Comparison of ENCODE assay signal across 8 mouse cellular contexts in genomic region chr15:25940397-25941377, GRCm38 (mm10). TPM values are rescaled to one million over a fixed set of nuclear protein-coding genes. Genes with fewer than 3 reads are reported as not detected.
DNase-seq lines count a peak whose midpoint lies in the region; ATAC-seq and TF ChIP-seq lines count a peak whose summit lies in the region.

No protein-coding gene starts in this region.

- H3K27ac ChIP-seq in neural tube, embryonic 12.5 days, result no peak overlapping the region
- H3K27ac ChIP-seq in embryonic facial prominence, embryonic 15.5 days (replicated peaks), result no peak overlapping the region
- no peak overlapping the region for H3K27ac ChIP-seq in hindbrain, postnatal 0 days
- H3K27ac ChIP-seq in left cerebral cortex, adult 2 months, result no peak overlapping the region

- no peaks in the 10 kb centered on the region for H3K9me3 ChIP-seq in neural tube, embryonic 12.5 days
- H3K9me3 ChIP-seq in embryonic facial prominence, embryonic 15.5 days (replicated peaks), result no peaks in the 10 kb centered on the region
- H3K9me3 ChIP-seq in hindbrain, postnatal 0 days (ENCODE audit: low read length), result no peaks in the 10 kb centered on the region

- H3K4me3 ChIP-seq in neural tube, embryonic 12.5 days, result no peak overlapping the region
- no peak overlapping the region for H3K4me3 ChIP-seq in embryonic facial prominence, embryonic 15.5 days (replicated peaks)
- H3K4me3 ChIP-seq in hindbrain, postnatal 0 days (ENCODE audit: low read length), result no peak overlapping the region
- no peak overlapping the region for H3K4me3 ChIP-seq in left cerebral cortex, adult 2 months

- intact Hi-C loops in left cerebral cortex, adult 2 months (cut with DNase I), result no loop called here

- no peaks in the 10 kb centered on the region for H3K27me3 ChIP-seq in neural tube, embryonic 12.5 days (replicated peaks)
- H3K27me3 ChIP-seq in embryonic facial prominence, embryonic 15.5 days, result no peaks in the 10 kb centered on the region
- H3K27me3 ChIP-seq in hindbrain, postnatal 0 days (ENCODE audit: insufficient read depth, low read length), result no peaks in the 10 kb centered on the region

- no peaks in the 10 kb centered on the region for H3K36me3 ChIP-seq in neural tube, embryonic 12.5 days
- H3K36me3 ChIP-seq in embryonic facial prominence, embryonic 15.5 days, result no peaks in the 10 kb centered on the region
- no peaks in the 10 kb centered on the region for H3K36me3 ChIP-seq in hindbrain, postnatal 0 days (ENCODE audit: insufficient read depth, low read length)

- peak overlapping the region; percentile 30; the same call in 1 of the 2 replicates for H3K4me2 ChIP-seq in neural tube, embryonic 12.5 days (replicated peaks)
- peak overlapping the region; percentile 22 for H3K4me2 ChIP-seq in embryonic facial prominence, embryonic 15.5 days (replicated peaks)
- H3K4me2 ChIP-seq in hindbrain, postnatal 0 days (ENCODE audit: low read depth, low read length), result peak overlapping the region; percentile 8; the same call in 1 of the 2 replicates

- no peak for DNase-seq in neural tube, embryonic 10.5 days (ENCODE audit: extremely low spot score, low spot score)
- DNase-seq in hindbrain, postnatal 0 days (ENCODE audit: low spot score), result no peak
- peak; percentile 70 to 82 for DNase-seq in lung, adult 18-20 months
- no peak for DNase-seq in ovary, adult 18-20 months (ENCODE audit: low spot score)
- DNase-seq in right cerebral cortex, adult 18-20 months, result no peak
- no peak for DNase-seq in left cerebral cortex, adult 2 months (ENCODE audit: extremely low spot score in 1 of 2, low spot score in 2 of 2)

- no peak overlapping the region for H3K9ac ChIP-seq in neural tube, embryonic 12.5 days
- no peak overlapping the region for H3K9ac ChIP-seq in embryonic facial prominence, embryonic 15.5 days
- no peak overlapping the region for H3K9ac ChIP-seq in hindbrain, postnatal 0 days (replicated peaks; ENCODE audit: low read length)

- H3K4me1 ChIP-seq in neural tube, embryonic 12.5 days, result no peaks in the 10 kb centered on the region
- H3K4me1 ChIP-seq in embryonic facial prominence, embryonic 15.5 days, result peaks cover 13% of the 10 kb centered on the region
- no peaks in the 10 kb centered on the region for H3K4me1 ChIP-seq in hindbrain, postnatal 0 days (ENCODE audit: insufficient read depth, low read length)

- TF ChIP-seq CTCF in hindbrain, postnatal 0 days (IDR thresholded peaks at IDR 0.05; ENCODE audit: low read depth), result no peak
- TF ChIP-seq CTCF in left cerebral cortex, adult 2 months (IDR thresholded peaks at IDR 0.05), result no peak

- ATAC-seq in neural tube, embryonic 12.5 days (ENCODE audit: low FRiP score, low read depth), result no peak
- no peak for ATAC-seq in embryonic facial prominence, embryonic 15.5 days (ENCODE audit: insufficient number of reproducible peaks, low FRiP score, low TSS enrichment, low read depth)
- no peak for ATAC-seq in hindbrain, postnatal 0 days

- WGBS in neural tube, embryonic 12.5 days, result 47% methylated on average over 24 of the region's 24 CpGs
- 32% methylated on average over 24 of the region's 24 CpGs for WGBS in embryonic facial prominence, embryonic 15.5 days
- WGBS in hindbrain, postnatal 0 days, result 42% methylated on average over 24 of the region's 24 CpGs

RNA-seq across cellular contexts. Expression of gene Zfp622, which starts 43.5 kb away (rescaled TPM):
- 41.7 and 44.9 TPM in 2 replicates for polyA plus RNA-seq in neural tube, embryonic 12.5 days (2016; fragmentation: Nextera tagmentation; extraction: Ambion mirVana)
- polyA plus RNA-seq in embryonic facial prominence, embryonic 15.5 days (2015; fragmentation: Nextera tagmentation; extraction: Ambion mirVana), result 31.4 and 36.5 TPM in 2 replicates
- 32.6 and 33.8 TPM in 2 replicates for total RNA-seq in hindbrain, postnatal 0 days (2014; rRNA removed)
- 29.9 and 33.2 TPM in 2 replicates for polyA plus RNA-seq in hindbrain, postnatal 0 days (2015; fragmentation: Nextera tagmentation; extraction: Ambion mirVana)
- 10 to 100 TPM; 47.7 to 52.4 TPM for total RNA-seq in left cerebral cortex, adult 2 months (2021)

Comparison
In these comparisons a context has a peak if more than half of its experiments do, and no peak if none do; other contexts are left out.
1. DNase-seq: peak in lung, adult 18-20 months (2 of 2); none in neural tube, embryonic 10.5 days (single experiment), hindbrain, postnatal 0 days (single experiment), ovary, adult 18-20 months (single experiment), right cerebral cortex, adult 18-20 months (single experiment) and left cerebral cortex, adult 2 months (0 of 2).
2. Peak in every context shown above with its lines, with median percentiles within 50 percentile points of each other: H3K4me2 ChIP-seq.